Mouse (Mus musculus): ENCODE results near the gene Prkce. TPM values are rescaled to one million over a fixed set of nuclear protein-coding genes. Genes with fewer than 3 reads are reported as not detected.
A peak's percentile ranks its signal among the peaks of the same experiment; 100 is the strongest.

Gene Prkce
- total RNA-seq, 2 experiments from 2014 or later, result 6.9 to 7.4 TPM

DNA sequence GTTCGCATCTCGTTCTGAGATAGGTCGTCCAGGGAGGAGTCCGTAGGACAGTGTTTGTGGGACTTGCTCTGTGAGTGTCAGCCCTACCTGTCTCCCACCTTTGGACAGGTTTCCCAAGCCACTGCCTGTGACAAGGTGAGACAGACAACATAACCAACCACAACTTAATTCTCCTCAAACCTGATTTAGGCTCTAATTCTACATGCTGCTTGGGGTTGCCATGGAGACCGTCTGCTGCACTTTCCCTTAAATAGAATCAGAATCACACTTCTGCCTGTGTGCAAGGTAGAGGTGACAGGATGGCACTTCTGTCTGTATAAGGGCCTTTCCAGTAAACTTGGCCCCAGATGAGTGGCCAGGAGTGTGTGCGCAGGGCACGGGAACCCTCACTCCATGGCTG is 248.4 kb downstream of the Prkce start:
- DNase-seq, result no peak

DNA sequence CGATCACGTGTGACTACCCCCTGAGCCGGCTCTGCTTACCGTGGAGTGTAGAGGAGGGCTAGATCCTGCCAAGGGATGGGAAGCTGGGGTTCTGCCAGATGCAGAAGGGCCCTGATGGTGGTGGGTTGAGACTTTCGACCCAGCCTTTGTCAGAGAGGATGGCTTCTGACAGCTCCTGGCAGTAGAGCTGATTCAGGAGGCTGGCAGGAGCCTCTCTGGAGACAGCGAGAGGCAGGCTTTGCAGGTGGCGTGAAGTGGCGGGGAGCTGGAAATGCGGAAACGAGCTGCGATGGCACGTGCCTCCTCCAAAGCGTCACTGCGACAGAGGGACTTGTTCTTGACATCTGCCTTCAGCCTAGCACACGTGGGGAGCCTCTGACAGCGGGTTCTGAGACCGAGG is 250.7 kb downstream of the Prkce start:
- DNase-seq, result no peak

DNA sequence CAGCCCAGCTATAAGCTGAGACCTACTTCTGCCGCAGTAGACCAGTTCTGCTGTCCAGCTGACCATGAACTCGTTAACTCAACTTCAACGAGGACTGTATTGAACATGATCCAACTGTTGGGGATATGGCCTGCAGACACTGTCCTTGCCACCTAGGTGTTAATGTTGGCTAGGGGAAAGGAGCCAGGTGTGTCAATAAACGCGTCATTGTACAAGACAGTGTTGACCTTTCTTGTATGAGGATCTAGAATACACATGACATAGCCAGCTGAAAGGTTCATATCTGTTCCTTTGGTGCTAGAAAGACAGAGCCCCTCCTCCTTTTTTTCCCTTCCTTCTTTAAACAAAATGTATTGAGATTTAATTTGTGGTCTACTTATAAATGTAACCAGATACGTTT is 251.6 kb downstream of the Prkce start:
- DNase-seq, result no peak

DNA sequence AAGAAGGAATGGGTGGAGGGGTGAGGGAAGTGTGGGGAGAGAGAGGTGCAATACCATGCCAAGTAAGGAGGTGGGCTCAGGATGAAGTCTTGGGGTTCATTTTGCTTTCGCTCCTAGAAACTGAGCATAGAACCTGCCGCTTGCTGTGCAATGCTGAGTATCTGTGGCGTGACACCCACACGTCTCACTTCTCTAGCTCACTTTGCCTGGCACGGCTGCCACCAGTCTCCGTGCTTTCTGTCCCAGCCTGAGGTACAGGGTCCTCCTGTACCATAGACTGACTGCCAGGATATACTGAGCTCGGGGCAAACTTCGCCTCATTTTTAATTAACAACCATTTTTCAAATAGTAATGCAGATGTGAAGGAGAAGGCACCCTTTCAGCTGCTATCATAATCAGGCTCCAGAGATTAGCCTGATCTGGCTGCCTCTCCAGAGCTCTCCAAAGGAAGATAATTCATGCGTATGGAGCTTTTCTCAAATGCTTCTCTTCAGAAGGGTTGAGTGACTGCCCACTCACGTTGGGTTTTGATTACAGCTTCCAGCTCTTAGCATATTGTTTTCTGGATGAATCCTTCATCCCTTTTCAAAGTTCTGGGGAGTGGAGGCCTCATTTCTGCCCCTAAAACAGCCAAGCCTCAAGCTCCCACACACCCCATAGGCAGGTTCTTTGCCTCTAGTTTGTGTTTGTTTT is 253.2 kb downstream of the Prkce start:
- no peak for DNase-seq

DNA sequence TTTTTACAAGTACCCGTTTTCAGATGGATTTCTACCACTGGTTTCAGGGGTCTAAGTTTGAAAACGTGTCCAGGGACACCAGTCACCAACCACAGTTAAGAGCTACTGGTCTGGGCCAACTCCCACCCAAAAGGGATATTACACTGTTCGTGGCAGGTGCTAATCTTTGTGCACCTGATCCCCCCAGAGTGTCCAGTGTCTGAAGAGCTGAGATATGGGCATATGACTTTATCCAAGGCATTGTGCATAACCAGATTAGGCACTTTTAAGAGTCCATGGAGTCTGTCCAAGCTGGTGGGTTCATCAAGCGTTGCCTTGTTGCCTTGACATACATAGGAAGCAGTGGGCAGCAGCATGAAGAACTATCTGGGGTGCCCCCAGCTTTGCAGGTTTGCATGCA is 254.4 kb downstream of the Prkce start:
- DNase-seq, result no peak

DNA sequence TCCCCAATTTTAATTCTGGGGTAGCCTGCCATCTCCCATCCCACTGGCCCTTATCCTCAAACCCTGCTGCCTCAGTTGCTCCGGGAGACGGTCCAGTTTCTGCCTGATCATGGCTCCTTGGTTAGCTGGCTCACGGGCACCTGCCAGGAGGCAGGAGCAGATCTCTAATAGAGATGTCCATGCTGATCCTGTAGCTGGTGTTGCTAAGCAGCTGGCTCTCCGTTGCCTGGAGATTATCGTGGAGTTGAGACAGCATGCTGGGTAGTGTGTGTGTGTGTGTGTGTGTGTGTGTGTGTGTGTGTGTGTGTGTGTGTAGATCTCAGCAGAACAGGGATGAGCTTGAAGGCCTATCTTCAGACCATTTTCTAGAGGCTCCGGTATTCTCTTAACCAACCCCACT is 262.3 kb downstream of the Prkce start:
- DNase-seq, result no peak

DNA sequence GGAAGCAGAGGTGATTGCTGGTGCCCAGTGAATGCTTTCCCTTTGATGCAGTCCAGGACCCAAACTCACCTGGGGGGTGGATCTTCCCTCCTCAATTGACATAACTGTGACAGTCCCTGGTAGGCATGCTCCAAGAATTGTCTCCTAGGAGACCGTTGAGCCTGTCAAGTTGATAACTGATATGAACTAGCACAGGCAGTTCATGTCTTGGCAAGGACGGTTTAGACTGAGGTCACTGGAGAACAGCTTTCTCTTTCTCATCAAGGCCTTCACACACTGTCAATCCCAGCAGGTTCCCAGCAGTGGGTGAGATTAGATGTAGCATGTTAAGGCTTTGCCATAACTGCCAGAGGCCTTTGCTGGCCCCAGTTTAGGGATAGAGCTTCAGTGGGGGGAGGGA is 265.5 kb downstream of the Prkce start:
- DNase-seq, result no peak

DNA sequence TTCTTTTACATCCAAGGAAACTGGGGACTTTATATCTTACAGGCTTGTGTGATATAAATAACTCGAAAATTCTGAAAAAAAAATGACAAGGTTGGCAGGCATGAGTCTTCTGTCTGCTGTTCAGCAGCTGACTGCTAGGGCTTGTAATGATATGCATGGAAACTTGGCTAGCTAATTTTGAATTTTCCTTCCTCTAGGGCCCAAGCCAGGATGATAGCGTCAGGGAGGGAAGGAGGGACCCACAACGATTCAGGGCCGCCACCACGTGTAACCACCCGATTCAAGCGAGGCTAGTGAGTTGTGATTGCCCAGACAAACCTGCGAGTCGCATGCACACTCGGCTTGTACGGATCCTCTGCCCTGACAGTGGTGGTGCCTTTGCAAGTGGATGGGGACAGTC is 266.2 kb downstream of the Prkce start:
- no peak for DNase-seq

DNA sequence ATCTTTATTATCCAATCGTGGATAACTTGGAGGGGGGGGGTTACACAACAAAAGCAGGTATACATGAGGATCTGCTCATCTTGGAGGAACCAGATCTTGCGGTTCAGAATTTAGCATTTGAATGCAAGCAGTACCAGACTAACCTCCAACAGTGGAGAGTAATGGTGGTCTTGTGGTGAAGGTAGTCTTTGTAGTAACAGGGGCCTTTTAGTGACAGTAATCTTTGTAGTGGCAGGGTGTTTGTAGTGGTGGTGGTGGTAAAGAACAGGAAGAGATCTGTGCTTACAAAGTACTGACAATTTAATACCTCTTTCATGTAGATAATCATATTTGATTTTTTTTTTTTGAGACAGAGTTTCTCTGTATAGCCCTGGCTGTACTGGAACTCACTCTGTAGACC is 267.2 kb downstream of the Prkce start:
- DNase-seq, result no peak

DNA sequence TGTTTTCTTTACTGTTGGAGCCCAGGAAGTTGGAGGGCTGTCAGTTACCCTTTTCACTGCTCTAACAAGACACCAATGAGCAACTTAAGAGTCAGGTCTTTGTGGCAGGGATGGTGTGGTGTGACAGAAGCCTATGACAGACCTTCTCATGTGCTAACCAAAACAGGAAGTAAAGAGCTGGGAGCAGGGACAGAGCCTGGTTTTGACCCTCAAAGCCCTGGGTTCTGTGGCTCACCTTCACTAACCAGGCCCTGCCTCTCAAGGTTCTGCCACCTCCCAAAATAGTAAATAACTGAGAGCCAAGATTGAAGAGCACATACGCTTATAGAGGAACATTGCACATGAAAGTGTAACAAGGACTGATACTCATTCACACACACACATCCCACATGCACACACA is 268.0 kb downstream of the Prkce start:
- DNase-seq, result no peak

DNA sequence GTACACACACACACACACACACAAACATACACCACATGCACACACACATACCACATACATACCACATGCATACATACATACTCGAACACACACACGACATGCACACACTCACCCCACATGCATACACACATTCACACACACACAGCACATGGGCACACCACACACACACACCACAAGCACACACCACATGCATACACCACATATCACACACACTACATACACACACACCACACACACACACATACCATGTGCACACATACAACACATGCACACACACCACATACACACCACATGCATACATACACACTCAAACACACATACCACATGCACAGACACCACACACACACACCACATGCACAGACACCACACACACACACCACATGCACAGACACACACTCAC is 268.4 kb downstream of the Prkce start:
- DNase-seq, result no peak

DNA sequence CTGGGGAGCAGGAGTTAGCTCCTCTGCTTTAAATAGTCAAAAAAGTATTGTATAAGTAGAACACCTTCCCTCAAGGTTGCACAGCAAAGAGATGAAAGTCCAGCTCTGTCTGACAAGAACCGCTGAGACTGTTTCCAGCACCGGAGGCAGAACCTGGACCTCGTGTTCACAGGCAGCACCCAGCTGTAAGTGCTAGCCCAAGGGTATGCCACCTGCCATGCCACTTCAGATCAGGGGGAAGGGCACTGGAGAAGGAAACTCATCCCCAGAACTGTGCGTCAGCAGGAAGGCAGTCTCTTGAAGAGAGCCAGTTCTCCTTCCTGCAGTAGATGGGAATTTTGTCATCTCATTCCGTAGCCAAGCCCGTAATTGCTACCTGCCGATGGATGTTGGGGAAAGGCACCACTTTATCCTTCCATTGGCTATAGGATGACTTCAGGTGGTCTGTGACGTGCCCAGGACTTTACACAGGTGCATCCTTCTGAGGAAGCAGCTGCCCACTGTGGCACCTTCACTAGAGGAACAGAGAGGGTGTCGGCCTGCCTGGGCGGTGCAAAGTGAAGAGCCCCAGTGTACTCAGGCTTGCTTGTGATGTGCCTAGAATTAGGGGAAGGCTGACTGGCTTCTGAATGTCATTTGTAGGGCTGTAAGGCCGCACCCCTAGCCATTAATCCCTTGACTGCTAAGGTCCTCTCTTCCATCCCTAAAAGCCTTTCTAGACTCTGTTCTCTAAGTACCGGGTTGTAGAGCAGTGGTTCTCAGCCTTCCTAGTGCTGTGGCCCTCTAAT is 269.2 kb downstream of the Prkce start:
- DNase-seq, result no peak

DNA sequence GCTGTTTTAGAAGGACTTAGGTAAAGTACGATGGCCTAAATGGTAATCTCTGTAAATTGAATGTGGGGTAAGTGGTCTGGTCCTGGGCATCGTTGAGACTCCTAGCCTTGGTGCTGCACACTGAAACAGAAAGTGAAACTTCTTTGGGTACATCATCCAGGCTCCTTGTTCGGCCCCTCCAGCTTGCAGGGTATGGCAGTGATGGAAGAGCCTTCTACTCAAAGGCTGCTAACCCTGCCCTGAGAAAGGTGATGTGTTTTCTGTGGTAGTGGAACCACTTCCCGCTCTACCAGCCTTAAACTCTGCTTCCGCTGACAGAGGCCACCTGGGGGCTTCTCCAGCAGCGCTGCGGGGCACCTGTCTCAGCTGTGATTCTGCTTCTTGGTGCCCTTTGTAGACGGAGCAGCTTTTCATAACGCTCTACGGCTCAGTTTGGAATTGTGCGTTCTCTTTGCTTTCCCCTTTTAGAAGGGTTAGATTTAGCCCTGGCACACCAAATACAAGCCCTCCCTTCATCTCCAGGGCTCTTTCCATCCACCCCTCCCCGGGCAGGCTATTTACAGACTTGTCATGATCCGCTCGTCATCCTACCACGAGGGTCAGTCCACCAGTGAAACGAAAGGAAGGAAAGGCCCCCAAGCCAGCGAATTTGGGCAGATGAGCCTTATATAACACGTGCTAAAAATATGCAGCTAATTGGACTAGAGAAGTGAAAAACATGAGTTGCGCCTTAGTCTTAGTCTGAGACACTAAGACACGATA is 270.1 kb downstream of the Prkce start:
- peak; percentile 46 for DNase-seq

DNA sequence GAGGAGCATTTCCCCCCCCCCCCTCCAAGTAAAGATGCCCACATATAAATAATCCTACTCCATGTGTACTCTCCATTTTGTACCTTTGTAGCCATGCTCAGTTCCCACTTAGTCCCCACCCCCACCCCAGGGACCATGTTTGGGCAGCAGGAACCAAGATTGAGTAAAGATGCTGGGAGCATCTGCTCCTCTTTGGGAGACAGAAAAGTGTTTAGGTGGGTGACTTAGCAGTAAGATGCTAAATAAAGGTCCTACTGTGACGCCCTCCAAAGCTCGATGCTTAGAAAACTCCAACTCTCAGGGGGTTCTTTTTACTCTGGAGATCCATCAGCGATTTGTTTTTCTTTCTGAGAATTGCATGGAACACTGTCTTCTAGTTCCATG is 270.7 kb downstream of the Prkce start:
- DNase-seq, result no peak

DNA sequence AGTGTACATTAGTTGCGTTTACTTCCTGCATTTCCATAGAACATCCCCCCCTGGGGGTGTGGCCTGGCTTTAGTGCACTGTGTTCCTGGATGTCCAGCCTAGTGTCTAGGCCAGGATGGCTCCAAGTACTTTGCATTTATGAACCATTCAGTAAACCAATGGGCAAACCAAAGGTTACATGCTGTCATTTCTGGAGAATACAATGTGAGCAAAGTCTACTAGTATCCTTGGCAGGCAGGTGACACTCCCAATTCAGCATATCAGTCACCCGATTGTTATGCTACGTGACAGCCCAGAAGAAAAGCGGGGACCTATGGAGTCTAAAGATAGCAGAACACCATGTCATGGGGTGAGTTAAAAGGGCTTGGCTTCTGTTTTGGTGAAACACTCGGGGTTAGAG is 271.2 kb downstream of the Prkce start:
- DNase-seq, result no peak

DNA sequence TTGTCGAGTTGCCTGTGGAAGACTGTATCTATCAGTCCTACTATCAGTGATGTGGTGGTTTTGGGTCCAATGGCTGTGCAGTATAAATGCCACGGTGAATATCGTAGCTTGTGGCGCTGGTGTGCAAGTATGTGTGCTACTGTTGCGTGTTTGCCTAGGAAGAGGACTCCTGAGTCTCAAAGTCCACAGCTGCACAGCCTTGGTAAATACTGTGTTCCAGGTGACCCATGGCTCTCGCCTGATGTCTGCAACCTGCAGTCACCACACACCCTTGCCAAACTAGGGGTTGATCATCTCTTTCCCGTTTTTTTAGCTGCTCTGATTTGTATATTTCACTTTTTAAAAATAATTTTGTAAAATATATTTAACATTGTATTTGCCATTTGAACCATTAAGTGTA is 273.5 kb downstream of the Prkce start:
- DNase-seq, result no peak

DNA sequence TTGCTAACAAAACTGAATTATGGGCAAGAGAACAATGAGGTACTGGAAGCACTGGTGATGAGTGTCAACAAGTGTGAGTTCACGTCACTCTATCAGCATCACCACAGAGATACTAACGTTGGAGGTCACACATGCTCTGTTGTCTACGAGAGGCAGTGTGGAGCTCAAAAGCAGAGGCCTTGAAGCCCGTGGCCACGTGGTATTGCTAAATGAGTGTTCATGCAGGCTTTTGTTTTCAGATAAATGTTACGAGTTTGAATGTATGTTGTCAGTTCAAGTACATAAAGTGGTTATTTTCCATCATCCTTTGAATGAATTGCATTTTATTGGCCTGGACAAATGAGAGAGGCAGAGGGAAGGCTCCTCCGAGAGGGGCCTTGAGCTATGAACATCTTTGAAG is 276.3 kb downstream of the Prkce start:
- no peak for DNase-seq

DNA sequence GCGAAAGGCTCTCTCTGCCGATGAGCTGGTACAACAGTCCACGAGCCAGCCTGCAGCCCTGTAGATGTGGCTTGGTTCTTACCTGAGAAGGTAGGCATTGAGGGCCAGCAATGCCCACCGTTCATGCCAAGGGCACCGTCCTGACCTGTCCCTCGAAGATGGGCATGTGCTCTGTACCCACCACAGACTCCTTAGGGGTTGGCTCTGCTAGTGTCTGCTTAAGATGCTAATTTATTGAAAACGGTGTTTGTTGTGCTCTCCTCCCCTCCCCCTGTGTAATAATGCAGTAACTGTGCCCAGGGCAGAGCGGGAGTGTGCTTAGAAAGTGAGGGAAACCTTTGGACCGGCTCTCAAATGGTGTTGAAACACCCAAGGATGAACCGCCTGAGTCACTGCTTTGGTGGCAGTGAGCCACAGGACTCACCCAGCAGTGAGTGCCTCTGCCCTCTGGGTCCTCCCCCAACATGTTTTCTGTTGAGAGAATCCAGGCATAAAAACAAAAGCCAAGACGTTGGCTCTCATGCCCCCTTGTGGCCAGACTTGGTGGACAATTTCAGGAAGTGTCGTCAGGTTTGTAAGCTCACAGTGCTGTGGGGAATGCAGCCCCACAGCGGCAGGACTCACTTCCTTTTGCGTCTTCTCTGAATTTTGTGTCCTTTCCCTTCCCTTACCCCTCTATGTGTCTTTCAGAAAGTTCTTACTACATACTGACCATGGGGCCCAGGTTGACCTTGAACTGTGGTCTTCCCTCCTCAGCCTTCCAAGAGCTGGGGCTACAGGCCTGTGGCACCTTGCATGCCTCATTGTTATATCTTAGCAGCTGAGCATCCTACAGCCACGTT is 277.2 kb downstream of the Prkce start:
- peak; percentile 86 for DNase-seq

DNA sequence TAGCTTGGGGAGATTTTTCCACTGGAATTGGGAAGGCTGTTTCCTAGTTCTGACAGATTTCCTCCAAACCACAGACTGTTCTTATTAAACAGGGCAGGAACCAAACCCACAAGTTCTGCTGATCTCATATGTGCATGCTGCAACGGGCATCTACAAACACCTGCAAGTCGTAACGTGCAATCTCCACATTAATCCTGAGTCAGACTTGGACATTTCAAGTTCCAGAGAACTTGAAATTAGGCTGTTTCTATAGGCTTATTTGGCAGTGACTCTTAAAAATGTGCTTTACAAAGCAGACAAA is 277.8 kb downstream of the Prkce start:
- DNase-seq, result no peak

DNA sequence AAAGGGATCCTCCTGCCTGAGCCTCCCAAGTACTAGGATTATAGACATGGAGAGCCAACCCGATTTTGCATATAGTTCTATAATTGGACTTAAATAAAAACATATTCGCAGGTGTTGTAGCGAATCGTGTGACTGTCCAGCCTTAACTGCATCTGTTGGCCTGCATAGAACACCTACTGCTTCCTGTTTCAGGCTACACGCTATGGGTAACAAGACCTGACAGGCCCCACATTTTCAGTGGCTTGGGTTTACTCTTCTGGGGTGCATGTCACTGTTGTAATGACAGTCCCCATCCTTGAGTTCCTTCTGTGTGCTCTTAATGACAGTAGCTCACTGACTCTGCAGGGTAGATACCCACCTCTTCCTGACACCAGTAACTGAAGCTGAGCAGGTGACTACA is 278.3 kb downstream of the Prkce start:
- no peak for DNase-seq

DNA sequence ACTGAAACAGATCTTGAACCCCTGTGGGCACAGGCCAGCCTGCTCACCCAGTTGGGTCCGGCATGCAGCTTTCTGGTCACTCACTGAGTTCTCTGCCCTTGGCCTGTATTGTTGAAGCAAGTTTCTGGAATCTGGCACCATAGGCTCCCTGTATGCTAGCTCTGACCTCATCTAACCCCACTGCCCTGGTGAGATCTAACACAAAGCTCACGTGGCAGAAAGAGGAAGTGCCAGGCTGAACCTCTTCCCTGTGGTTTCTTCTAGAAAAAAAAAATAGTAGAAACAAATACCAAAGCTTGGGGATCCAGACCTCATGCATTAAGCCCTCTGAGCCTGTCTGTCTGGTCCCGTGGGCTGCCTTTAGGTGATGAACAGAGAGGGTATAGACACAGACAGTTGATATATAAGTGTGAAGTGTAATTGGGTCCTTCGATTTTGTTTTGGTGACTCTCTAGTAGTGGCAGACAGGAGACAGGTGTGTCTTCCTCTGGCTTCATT is 279.6 kb downstream of the Prkce start:
- peak; percentile 17 for DNase-seq

DNA sequence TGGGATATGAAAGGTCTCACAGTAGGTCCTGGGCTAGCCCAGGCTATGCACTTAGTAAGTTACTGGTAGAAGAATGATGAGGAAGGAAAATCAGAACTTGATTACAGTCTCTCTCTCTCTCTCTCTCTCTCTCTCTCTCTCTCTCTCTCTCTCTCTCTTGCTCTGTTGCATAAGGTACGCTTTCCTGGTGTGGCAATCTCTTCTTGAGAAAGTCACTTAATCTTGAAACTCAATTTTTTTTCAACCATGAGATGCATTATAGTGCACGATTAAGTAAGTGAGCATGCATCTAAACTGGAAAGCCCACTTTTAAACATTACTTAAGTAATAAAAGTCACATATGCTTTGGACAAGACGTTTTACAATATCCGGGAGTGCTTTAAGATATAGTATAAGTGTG is 285.3 kb downstream of the Prkce start:
- no peak for DNase-seq
